Mouse (Mus musculus): Measurements from ENCODE around the gene Ltf. TPM values are rescaled to one million over a fixed set of nuclear protein-coding genes. Genes with fewer than 3 reads are reported as not detected.

Ltf gene
- total RNA-seq, 2 experiments from 2014 or later: 0.75 to 0.84 TPM

- intact Hi-C loops (cut with DNase I): no loop called here
- DNase-seq: no peak
Observed at GRCm38 (mm10) chr9:111026791-111027190, 7.7 kb downstream of the Ltf start.

DNA sequence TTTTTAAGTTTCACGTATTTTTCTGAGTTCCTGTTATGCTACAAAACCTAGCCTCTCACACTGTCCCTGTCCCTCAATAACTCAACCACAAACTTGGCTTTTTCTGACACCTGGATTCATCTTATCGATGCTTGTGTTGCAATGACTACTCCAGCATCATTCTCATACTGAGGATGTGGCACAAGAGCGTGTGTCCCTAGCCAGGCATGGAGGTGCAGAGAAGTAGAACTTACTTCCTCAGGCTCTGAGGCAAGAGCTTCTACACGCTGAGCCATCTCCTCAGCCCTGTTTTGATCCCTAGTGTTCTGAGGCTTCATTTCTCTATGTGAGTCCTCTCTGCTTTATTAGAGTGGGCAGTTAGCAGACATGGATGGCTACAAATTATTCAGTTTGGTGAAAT, 14.6 kb downstream of the Ltf start:
- intact Hi-C loops (cut with DNase I): no loop called here
- DNase-seq: no peak

DNA sequence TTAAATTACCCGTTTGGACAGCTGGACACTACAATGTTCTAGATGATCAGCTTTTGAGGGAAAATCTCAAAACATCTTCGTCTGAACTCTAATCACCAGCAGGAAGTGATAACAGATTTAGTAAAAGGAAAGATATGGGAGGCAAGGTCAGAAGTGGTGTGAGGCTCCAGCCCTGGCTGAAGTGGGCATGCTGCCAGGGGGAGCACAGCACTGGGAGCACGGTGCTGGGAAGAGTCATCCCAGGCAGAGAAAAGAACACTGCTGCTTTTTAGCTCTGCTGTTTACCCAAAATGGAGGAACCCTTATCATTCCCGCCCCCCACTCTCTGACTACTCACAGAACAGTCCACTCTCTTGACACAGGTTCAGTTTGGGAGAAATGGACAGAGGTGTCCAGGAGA, 20.9 kb downstream of the Ltf start:
- peak in 1 of 2 experiments; percentile 18 for DNase-seq
- intact Hi-C loops (cut with DNase I): no loop called here

- intact Hi-C loops (cut with DNase I): no loop called here
- DNase-seq: peak; percentile 54 to 65
Observed at GRCm38 (mm10) chr9:111042266-111042665, 23.2 kb downstream of the Ltf start.

DNA sequence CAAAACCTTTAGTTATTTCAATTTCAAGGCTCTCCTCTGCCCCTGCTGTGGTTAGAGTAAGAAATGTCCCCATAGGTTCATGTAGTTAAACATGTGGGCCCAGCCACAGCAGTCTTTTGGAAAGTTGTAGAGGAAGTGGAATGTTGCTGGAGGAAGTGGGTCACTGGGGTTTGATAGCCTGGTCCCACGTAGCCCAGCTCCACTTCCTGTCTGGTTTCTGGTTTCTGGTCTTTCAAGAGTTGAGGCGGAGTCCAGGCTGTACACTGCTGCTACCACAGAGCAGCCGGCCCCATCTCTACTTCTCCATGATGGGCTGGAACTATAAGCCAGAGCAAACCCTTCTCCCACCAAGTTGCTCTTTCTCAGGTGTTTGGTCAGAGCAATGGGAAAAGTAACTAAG, 27.2 kb downstream of the Ltf start:
- intact Hi-C loops (cut with DNase I): no loop called here

GRCm38 (mm10) chr9:111047266-111047665, 28.2 kb downstream of the Ltf start:
- no peak for DNase-seq
- intact Hi-C loops (cut with DNase I): no loop called here

More for the DNA sequence above, 27.2 kb downstream of the Ltf start:
- DNase-seq: no peak

- intact Hi-C loops (cut with DNase I): loop anchor here (2.0 kb wide), 1 partner anchor 22 kb away; no protein-coding TSS in a partner anchor
- DNase-seq: no peak
Observed at GRCm38 (mm10) chr9:111048452-111048851, 29.4 kb downstream of the Ltf start.

DNA sequence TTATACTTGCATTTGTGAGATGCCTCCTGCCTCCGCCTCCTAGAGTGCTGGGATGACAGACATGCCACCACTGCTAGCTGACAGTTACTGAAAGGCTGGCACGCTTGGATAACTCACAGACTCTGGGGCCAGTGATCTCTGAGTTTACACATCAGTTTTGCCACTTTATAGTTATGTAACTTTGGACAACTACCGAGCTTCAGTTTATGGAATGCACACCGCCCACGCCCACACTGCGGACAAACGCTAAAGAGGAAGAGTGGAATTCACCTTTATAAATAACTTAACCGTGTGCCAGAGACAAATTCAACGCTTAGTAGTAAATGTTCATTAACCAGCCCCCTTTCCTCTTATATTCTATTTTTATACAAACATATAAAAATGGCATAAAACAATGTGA, 35.9 kb downstream of the Ltf start:
- no peak for DNase-seq

DNA sequence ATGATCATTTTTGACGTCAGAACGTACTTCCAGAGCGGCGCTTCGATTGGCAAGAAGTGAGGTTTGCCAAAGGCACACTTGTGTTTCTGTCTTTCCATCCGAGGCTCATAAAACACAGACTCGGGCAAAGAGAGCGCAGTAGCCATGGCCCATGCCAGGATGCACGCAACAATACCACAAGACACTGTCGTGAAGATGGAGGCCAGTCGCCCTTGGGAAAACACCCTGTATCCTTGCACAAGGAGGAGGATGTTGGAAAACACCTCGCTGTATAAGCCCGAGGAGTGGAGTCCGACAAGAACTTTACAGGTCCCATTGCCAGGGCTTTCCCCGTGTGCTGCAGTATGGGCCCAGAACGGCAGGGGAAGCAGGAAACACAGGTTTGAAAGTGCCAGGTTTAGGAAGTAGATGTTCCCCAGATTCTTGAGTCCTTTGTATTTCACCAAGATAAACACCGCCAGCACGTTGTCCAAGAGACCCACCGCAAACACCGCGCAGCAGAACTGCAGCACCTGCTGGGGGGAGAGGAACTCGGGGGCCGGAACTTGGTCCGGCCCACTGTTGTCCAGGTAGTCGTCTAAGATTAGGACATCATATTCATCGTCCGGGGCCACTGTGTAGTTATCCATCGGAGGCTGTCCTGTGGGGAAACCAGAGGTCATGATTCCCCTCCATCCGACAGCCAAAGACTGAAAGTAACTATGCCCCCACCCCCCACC, 36.9 kb downstream of the Ltf start:
- no peak for DNase-seq
- intact Hi-C loops (cut with DNase I): no loop called here

More for the DNA sequence above, 35.9 kb downstream of the Ltf start:
- intact Hi-C loops (cut with DNase I): no loop called here

DNA sequence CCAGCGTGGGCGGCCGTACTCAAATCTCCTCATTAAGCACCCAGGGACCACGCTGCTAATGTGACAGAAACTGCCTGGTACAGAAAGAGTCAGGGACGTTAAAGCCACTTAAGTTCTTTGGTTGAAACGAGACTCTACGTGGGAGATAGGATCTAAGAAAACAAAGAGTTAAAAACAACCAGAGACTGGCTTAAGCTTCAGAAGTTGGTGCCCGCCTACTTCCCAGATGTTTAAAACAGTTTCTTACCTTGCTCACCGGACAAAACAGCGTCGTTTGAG, 37.4 kb downstream of the Ltf start:
- intact Hi-C loops (cut with DNase I): no loop called here
- DNase-seq: no peak

DNA sequence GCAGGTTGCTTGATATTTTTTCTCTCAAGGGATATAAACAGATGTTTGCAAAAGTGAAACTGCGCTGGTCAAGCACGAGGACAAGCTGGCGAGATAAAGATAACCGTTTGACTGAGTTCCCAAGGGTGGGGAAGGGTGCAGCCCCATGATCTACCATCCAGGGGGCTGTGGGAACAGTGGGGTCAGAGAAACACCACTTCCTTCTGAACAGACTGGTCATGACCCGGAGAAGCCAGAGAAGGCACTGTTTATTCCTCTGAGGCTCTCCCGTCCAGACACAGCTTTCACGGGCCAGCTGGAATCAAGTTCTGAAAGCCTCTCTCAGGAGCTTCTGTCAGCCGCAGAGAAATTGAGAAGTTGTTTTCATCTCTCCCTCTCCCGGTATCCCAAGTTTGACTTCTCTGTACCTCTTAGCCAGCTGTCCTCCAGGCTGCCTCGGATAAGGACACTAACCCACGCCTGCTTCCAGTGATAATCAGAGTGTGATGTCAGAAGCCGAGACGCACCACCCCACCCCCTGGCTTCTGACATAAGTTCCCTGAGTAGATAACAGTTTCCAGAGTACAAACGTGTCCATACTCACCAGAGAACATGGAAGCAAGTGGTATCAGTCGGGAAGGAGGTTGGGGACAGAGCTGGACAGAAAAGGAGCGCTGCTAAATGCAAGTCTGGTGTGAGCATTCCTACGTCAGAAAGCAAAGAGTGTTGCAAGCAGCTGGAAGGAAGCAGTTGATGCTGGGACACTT, 37.9 kb downstream of the Ltf start, which contains the start of gene Ccrl2:
Gene Ccrl2, minus strand, starts transcription at position 722 of the 746 bp plus-strand sequence.
- peak; percentile 65 to 71 for DNase-seq
- intact Hi-C loops (cut with DNase I): no loop called here

DNA sequence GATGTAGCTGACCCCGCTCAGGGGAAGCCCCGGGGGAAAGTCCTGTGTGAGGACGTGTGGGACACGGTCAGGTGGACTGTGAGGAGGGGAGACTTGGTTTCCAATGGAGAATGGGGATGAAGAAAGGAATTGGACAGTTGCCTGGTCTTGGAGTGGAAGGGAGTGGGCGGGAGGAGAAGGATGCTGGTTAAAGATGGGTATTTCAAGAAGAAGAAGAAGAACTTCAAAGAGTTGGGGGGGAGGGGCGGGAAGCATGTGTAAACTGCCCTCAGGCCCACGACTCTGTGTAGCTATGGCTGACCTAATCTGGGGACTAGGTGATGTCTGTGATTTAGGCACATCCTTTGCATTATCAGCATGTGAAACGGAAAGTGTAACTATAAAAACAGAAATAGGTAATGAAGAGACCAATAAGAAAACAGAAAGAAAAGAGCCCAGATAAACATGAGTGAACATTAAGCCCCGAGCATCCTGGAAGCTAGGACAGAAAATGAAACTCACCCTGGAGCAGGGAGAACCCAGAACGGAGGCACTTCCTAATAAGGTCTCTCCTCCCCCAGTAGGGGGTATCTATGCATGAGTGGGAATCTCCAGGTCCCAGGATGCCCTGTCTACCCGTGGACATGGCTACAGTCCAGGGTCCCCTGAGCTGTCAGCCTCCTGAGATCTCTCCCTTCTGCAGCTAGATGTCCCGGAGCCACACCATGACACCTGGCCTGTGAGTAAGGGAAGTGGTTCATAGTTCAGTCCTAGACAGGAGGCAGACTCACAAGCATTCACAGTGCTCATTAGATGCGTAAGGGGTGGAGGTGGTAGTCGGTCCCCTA, 38.7 kb downstream of the Ltf start:
- no peak for DNase-seq
- intact Hi-C loops (cut with DNase I): no loop called here

DNA sequence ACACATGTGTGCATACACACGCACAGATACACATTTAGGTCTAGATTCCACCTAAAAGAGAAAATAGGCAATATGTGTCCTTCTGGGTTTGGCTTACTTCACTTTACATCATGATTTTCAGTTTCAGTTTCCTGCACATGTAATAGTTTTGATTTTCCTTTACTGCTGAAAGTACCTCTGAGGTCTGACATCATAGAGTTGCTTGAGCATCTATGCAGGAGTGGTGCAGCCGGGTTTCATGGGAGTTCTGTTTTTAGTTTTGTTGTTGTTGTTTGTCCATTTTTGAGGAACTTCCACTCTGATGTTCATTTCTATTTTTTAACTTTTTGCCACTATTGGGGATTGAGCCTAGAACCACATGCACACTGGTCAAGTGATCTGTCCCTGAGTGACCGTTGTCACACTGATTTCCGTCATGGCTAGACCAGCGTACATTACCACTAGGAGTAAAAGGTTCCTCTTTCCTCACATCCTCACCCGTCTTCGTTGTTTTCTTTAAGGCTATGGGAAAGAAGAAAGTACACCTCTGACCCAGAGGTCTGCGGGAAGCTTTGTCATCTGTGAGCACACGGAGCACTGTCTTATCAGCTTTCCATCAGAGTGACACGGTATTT, 40.0 kb downstream of the Ltf start:
- no peak for DNase-seq
- intact Hi-C loops (cut with DNase I): no loop called here

DNA sequence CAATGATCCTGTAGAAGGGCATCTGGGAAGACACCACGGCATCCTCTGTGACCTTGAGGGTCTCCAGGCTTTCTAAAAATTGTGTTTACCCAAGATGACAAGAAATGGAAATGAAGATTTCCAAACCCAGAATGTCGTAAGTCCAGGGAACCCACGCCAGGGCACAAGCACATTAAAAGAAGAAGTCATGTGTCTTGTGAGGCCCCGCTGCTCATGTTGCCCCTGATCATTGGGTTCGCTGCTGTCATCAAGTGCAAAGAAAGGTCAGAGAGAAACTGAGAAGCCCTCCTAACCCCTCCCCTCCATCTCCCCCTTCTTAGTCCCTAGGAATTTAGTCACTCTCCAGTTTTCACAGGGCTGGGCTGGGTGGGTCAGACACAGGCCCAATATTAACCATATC, 43.8 kb downstream of the Ltf start:
- DNase-seq: no peak
- intact Hi-C loops (cut with DNase I): no loop called here

DNA sequence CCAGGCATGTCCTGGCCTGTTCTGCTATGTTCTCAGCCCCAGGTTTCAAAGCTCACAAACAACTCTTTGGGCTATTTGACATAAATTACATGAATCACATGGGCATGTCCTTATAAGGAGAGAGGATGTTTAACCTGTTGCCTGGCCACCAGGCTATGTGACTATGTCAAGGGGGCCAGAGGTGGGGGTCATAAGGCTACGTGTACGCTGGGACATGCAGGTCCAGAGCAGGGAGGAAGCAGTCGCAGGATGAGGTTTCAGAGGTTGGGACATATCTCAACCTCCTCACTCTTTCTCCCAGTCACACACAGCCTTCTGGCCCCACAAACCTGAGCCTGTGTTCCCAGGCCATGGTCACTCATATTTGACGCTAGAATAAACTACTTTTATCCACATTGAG, 48.0 kb downstream of the Ltf start:
- no peak for DNase-seq
- intact Hi-C loops (cut with DNase I): no loop called here

GRCm38 (mm10) chr9:111070546-111070961, 51.5 kb downstream of the Ltf start:
- DNase-seq: peak; percentile 61 to 75
- intact Hi-C loops (cut with DNase I): loop anchor here (2.0 kb wide), 1 partner anchor 22 kb away; no protein-coding TSS in a partner anchor

DNA sequence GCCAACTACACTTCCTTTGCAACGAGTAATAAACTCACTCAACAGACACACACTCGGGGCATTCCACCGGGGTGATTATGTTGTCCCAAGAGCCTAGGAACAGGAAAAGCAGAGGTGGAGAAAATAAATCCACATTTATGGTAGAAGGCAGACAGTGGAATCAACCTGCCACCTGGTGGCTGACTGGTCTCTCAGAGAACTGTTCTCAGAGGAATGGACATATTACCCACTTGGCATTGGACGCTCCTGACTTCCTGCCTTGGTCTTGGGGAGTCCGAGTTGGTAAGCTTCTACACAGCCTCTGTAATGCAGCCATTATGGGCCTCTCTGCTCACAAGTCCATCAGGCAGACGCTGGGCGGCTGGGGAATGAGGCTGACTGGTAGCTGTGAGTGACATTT, 53.1 kb downstream of the Ltf start:
- intact Hi-C loops (cut with DNase I): loop anchor here (1.0 to 2.0 kb wide), 2 partner anchors 75 to 149 kb away; no protein-coding TSS in a partner anchor
- DNase-seq: peak; percentile 49 to 54

GRCm38 (mm10) chr9:111072971-111073370, 53.9 kb downstream of the Ltf start:
- DNase-seq: no peak
- intact Hi-C loops (cut with DNase I): loop anchor here (1.0 to 2.0 kb wide), 2 partner anchors 76 to 150 kb away; no protein-coding TSS in a partner anchor

GRCm38 (mm10) chr9:111077745-111078144, 58.7 kb downstream of the Ltf start:
- DNase-seq: no peak
- intact Hi-C loops (cut with DNase I): no loop called here

DNA sequence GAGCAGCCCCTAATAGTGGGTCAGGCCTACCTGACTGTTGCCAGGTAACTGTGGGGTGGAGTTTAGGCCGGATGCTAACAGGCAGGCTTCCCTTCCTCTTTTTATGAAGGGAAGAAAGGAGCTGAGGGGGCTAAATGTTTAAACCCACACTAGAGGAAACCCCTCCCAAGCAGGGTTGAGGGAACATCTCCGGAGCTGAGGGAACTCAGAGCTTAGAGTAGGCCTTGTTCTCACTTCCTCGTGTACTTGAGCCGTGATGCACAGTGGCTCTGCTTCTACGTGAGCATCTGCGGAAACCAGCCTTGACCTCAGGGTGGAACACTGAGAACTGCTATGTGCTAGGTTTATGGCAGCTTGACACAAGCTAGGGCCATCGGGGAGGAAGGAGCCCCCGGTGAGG, 61.7 kb downstream of the Ltf start:
- no peak for DNase-seq
- intact Hi-C loops (cut with DNase I): no loop called here

- no peak for DNase-seq
- intact Hi-C loops (cut with DNase I): no loop called here
Observed at GRCm38 (mm10) chr9:111081765-111082164, 62.7 kb downstream of the Ltf start.

All from heart, postnatal 36 days (tissue).